Mouse (Mus musculus) heart, adult 2 months (tissue): ENCODE measurements around the gene Klhl40.

Experiments used
- CTCF ChIP-seq: fragments of 200-600 bp; IDR thresholded peaks from 2 replicates; pipeline ENCODE4 v1.8.1; 2022; ENCODE audit warnings: antibody characterized with exemption, mild to moderate bottlenecking, moderate library complexity
- EP300 ChIP-seq: fragments of 200-500 bp; IDR thresholded peaks from 2 replicates; pipeline ENCODE4 v1.6.1; 2011; ENCODE audit warnings: low read depth, low read length, control low read depth; ENCODE audit not compliant: insufficient read depth
- POLR2A ChIP-seq: fragments of 200-500 bp; IDR thresholded peaks from 2 replicates; pipeline ENCODE4 v1.6.1; 2011; ENCODE audit warnings: mild to moderate bottlenecking, low read depth, low read length, control low read depth; ENCODE audit not compliant: insufficient read depth

DNA sequence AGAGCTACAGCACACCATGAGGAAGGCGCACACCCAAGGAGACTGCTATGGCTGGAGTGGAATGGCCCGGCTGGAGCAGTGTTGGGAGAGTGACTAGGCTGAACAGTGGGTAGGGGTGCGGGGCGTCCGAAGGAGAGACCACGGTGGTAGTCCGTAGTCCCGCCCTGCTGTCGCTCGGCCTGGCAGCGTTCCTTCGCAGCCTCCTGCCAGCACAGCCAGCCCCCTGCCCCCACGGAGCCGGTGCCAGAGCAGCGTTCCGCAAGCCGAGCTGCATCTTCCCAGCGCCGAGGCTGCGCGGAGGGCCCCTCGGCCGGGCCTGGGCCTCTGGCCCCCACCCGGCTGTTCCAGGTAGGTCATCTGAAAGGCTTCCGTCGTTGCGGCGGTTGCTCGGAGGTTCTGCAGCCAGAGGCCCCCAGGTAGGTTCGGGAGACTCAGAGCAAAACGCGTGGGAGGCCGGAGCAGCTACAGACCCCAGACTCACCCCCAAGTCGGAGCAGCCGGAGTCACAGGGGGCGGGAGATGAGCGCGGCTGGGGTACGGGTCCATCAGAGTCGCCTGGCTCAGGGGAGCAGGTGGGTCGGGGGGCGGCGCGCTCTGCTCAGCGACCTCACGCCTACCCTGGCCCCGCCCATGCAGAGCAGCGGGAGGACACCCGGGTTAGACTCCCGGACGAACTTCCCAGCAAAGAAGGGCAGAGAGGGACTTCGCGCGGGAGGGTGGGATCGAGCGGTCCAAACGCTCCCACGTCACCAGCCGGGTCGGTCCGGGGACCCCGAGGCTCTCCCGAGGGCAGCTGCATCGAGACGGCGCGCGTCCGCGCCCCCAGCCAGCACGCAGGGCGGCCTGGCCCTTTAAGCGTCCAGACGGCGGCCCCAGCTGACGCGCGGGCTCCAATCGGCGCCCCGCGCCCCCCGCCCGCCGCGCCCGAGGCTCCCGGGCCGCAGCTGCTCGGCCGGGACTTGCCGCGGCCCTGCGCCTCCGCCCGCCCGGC, 18.0 kb upstream of the Klhl40 start, which contains the start of gene Zfp651:
- TF ChIP-seq CTCF (no peak), EP300 (no peak), POLR2A (no peak; the same call in 1 of the 2 replicates)
